ENCODE assay signal across 9 mouse cellular contexts in the genomic region with DNA sequence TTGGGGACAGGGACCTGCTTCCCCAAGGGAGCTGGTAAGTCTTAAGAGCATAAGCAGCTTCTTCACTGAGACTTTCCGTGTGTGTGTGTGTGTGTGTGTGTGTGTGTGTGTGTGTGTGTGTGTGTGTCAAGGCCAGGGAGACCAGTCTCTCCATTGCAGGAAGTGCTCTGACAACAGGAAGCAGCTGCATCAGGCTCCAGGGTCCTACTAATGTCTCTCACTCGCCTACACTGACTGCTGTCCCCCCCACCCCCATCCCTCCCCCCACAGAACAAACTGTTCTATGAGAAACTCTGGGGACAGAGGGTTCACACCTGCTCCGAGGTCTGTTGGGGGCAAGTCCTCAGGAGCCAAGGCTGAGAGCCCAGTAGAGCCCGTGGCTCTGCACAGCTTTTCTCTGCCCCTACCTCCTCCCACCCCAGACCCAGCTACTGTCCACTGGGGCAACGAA. TPM values are rescaled to one million over a fixed set of nuclear protein-coding genes. Genes with fewer than 3 reads are reported as not detected.
DNase-seq lines count a peak whose midpoint lies in the region; ATAC-seq and TF ChIP-seq lines count a peak whose summit lies in the region.
"Had no signal": no experiment of that assay in that cellular context is flagged by ENCODE, and none has a peak within 500 bp of the region (broad histone marks: within the 10 kb centered on the region; RNA-seq: fewer than 3 reads in every experiment).

No protein-coding gene starts in this region.

- no peaks in the 10 kb centered on the region for H3K4me1 ChIP-seq in hindbrain, postnatal 0 days (ENCODE audit: insufficient read depth, low read length)
- H3K4me1 ChIP-seq in hindbrain, embryonic 12.5 days, result peaks cover 13% of the 10 kb centered on the region
- peaks cover 9% of the 10 kb centered on the region for H3K4me1 ChIP-seq in lung, embryonic 14.5 days (ENCODE audit: insufficient read depth)

- peak; percentile 25; the same call in 1 of the 2 replicates for ATAC-seq in hindbrain, postnatal 0 days
- no peak for ATAC-seq in hindbrain, embryonic 12.5 days (ENCODE audit: low FRiP score)
- peak; percentile 58 for ATAC-seq in inflammation-experienced regulatory T-cells, adult 6 months
- peak; percentile 29; the same call in 1 of the 2 replicates for ATAC-seq in lung, embryonic 14.5 days (ENCODE audit: insufficient read depth)

- WGBS in hindbrain, postnatal 0 days, result 54% methylated on average over 4 of the region's 5 CpGs
- WGBS in hindbrain, embryonic 12.5 days, result 52% methylated on average over 5 of the region's 5 CpGs
- 30% methylated on average over 5 of the region's 5 CpGs for WGBS in lung, embryonic 14.5 days

- H3K4me2 ChIP-seq in hindbrain, postnatal 0 days (ENCODE audit: low read depth, low read length), result no peak overlapping the region
- no peak overlapping the region for H3K4me2 ChIP-seq in hindbrain, embryonic 12.5 days (replicated peaks)
- H3K4me2 ChIP-seq in lung, embryonic 14.5 days, result 0 out of 2 replicates have a peak overlapping the region, but pooled peaks have one; percentile 12

- 0 out of 2 replicates have a peak, but pooled peaks cover 2% of the 10 kb centered on the region for H3K27me3 ChIP-seq in hindbrain, postnatal 0 days (ENCODE audit: insufficient read depth, low read length)
- no peaks in the 10 kb centered on the region for H3K27me3 ChIP-seq in hindbrain, embryonic 12.5 days
- no peaks in the 10 kb centered on the region for H3K27me3 ChIP-seq in lung, embryonic 14.5 days (ENCODE audit: insufficient read depth, low read length)
- H3K27me3 ChIP-seq: Patski had no signal

- H3K27ac ChIP-seq in hindbrain, postnatal 0 days, result no peak overlapping the region
- no peak overlapping the region for H3K27ac ChIP-seq in hindbrain, embryonic 12.5 days
- peak overlapping the region; percentile 66 for H3K27ac ChIP-seq in lung, embryonic 14.5 days (ENCODE audit: low read depth)

- no peak overlapping the region for H3K9ac ChIP-seq in hindbrain, postnatal 0 days (replicated peaks; ENCODE audit: low read length)
- H3K9ac ChIP-seq in hindbrain, embryonic 12.5 days, result no peak overlapping the region
- no peak overlapping the region for H3K9ac ChIP-seq in lung, embryonic 14.5 days

- no peaks in the 10 kb centered on the region for H3K36me3 ChIP-seq in hindbrain, postnatal 0 days (ENCODE audit: insufficient read depth, low read length)
- no peaks in the 10 kb centered on the region for H3K36me3 ChIP-seq in hindbrain, embryonic 12.5 days
- no peaks in the 10 kb centered on the region for H3K36me3 ChIP-seq in lung, embryonic 14.5 days (ENCODE audit: insufficient read depth)

- no peak for TF ChIP-seq CTCF in hindbrain, postnatal 0 days (IDR thresholded peaks at IDR 0.05; ENCODE audit: low read depth)
- no peak for TF ChIP-seq CTCF in lung, embryonic 14.5 days (IDR thresholded peaks at IDR 0.05; ENCODE audit: low read depth)

- DNase-seq in hindbrain, postnatal 0 days (ENCODE audit: low spot score), result no peak
- DNase-seq in adrenal gland, postnatal 10 days, result peak; percentile 56
- peak; percentile 54 for DNase-seq in lung, embryonic 14.5 days
- peak; percentile 91 for DNase-seq in thymus, postnatal 0 days (ENCODE audit: low spot score)
- no peak for DNase-seq in layer of hippocampus, postnatal 25 days (ENCODE audit: extremely low spot score in 1 of 2, low spot score in 1 of 2)
- DNase-seq in cerebellum, adult 11-12 months, result no peak

- H3K9me3 ChIP-seq in hindbrain, postnatal 0 days (ENCODE audit: low read length), result no peaks in the 10 kb centered on the region
- no peaks in the 10 kb centered on the region for H3K9me3 ChIP-seq in hindbrain, embryonic 12.5 days (replicated peaks)
- H3K9me3 ChIP-seq in lung, embryonic 14.5 days (ENCODE audit: low read depth, low read length), result no peaks in the 10 kb centered on the region

- no peak overlapping the region for H3K4me3 ChIP-seq in hindbrain, postnatal 0 days (ENCODE audit: low read length)
- no peak overlapping the region for H3K4me3 ChIP-seq in hindbrain, embryonic 12.5 days
- no peak overlapping the region for H3K4me3 ChIP-seq in lung, embryonic 14.5 days (ENCODE audit: low read depth, low read length)

RNA-seq across cellular contexts. Expression of a gene that starts 11.8 kb away (rescaled TPM):
- 126 and 151 TPM in 2 replicates for total RNA-seq in hindbrain, postnatal 0 days (2014; rRNA removed)
- 330 and 361 TPM in 2 replicates for polyA plus RNA-seq in hindbrain, postnatal 0 days (2015; fragmentation: Nextera tagmentation; extraction: Ambion mirVana)
- 261 and 288 TPM in 2 replicates for polyA plus RNA-seq in hindbrain, embryonic 12.5 days (2016; fragmentation: Nextera tagmentation; extraction: Ambion mirVana)
- total RNA-seq in adrenal gland, postnatal 10 days (2021), result 100 to 1,000 TPM; 139 to 146 TPM
- polyA plus RNA-seq in inflammation-experienced regulatory T-cells, adult 6 months (2017; shearing (Covaris generic)), result 100 to 1,000 TPM; 288 to 331 (median 298) TPM
- 214 and 218 TPM in 2 replicates for polyA plus RNA-seq in lung, embryonic 14.5 days (2014; fragmentation: Nextera tagmentation; extraction: Ambion mirVana)
- 372 and 403 TPM in 2 replicates for polyA plus RNA-seq in thymus, postnatal 0 days (2015; fragmentation: Nextera tagmentation; extraction: Ambion mirVana)
- total RNA-seq in layer of hippocampus, postnatal 25 days (2021), result 100 to 1,000 TPM; 163 to 201 TPM

RNA-seq across cellular contexts. Expression of a gene that starts 58.2 kb away (rescaled TPM):
- 10.4 and 10.6 TPM in 2 replicates for total RNA-seq in hindbrain, postnatal 0 days (2014; rRNA removed)
- 1.3 and 1.4 TPM in 2 replicates for polyA plus RNA-seq in hindbrain, postnatal 0 days (2015; fragmentation: Nextera tagmentation; extraction: Ambion mirVana)
- 5.4 and 6.2 TPM in 2 replicates for polyA plus RNA-seq in hindbrain, embryonic 12.5 days (2016; fragmentation: Nextera tagmentation; extraction: Ambion mirVana)
- total RNA-seq in adrenal gland, postnatal 10 days (2021), result 10 to 100 TPM; 18.6 to 23.1 TPM
- polyA plus RNA-seq in inflammation-experienced regulatory T-cells, adult 6 months (2017; shearing (Covaris generic)), result 1 to 10 TPM in 2 of 3 experiments, under 1 TPM in 1; 0.81 to 2.8 (median 1.7) TPM
- 5.0 and 7.1 TPM in 2 replicates for polyA plus RNA-seq in lung, embryonic 14.5 days (2014; fragmentation: Nextera tagmentation; extraction: Ambion mirVana)
- polyA plus RNA-seq in thymus, postnatal 0 days (2015; fragmentation: Nextera tagmentation; extraction: Ambion mirVana), result 10.0 and 10.6 TPM in 2 replicates
- total RNA-seq in layer of hippocampus, postnatal 25 days (2021), result 1 to 10 TPM; 4.0 to 5.0 TPM

Comparison
In these comparisons a context has a peak if more than half of its experiments do, and no peak if none do; other contexts are left out.
1. DNase-seq: peak in adrenal gland, postnatal 10 days (single experiment), lung, embryonic 14.5 days (single experiment) and thymus, postnatal 0 days (single experiment); none in hindbrain, postnatal 0 days (single experiment), layer of hippocampus, postnatal 25 days (0 of 2) and cerebellum, adult 11-12 months (single experiment).